Mouse (Mus musculus) ovary, adult 18-20 months (tissue): Measurements from ENCODE around the gene Phox2a.

Source experiments
- DNase-seq: peaks from one replicate; pipeline ENCODE4 v3.0.0; 2022; ENCODE audit warnings: low spot score, mixed read lengths

Phox2a gene

GRCm38 (mm10) chr7:101817861-101818401 is at the start of gene Phox2a:
Phox2a (plus strand) TSS chr7:101818313.
- no peak for DNase-seq

DNA sequence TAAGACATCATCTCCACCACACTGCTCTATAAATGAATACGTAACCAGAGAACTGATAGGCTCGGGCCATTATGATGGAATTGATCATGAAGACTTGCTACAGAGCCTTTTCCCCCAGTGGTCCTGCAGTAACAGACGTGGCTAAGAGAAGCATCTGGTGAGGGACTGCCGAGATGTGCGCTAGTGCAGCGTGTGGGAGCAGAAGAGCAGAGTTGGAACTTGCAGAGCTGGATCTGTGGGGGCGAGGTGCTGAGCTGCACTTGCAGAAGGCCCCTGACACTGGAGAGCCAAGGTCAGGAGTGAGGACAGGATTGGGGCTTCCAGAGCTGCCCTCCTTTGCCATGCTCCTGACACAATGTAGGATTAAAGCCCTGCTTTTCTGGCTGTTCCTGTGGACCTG is 48.1 kb upstream of the Phox2a start:
- no peak for DNase-seq

DNA sequence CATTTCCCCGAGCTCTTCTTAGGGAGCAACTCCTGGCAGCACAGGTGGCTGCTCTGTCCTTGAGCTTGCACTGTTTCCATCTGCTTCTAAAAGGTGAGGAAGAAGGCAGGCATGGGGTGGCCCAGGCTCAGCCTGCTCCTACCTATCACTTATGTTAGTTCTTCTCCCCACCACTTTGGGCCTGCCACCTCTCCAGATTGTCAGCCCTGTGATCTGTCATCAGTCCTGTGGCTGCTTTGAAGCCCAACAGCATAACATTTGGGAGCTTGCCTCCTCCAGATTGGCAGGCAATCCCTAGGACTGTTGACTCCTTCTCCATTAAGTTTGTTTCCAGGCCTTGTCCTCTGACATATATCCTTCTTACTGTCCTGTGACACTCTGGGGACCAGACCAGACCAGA is 46.5 kb upstream of the Phox2a start:
- no peak for DNase-seq

- DNase-seq = no peak
Observed at GRCm38 (mm10) chr7:101772687-101773086, 45.4 kb upstream of the Phox2a start.

- DNase-seq = no peak
Observed at GRCm38 (mm10) chr7:101777053-101777452, 41.1 kb upstream of the Phox2a start.

GRCm38 (mm10) chr7:101820295-101821030 is 2.4 kb downstream of the Phox2a start:
- DNase-seq = no peak

- DNase-seq = peak; percentile 64
Observed at GRCm38 (mm10) chr7:101821571-101822501, 3.7 kb downstream of the Phox2a start.

- no peak for DNase-seq
Observed at GRCm38 (mm10) chr7:101822836-101823757, 5.0 kb downstream of the Phox2a start.

DNA sequence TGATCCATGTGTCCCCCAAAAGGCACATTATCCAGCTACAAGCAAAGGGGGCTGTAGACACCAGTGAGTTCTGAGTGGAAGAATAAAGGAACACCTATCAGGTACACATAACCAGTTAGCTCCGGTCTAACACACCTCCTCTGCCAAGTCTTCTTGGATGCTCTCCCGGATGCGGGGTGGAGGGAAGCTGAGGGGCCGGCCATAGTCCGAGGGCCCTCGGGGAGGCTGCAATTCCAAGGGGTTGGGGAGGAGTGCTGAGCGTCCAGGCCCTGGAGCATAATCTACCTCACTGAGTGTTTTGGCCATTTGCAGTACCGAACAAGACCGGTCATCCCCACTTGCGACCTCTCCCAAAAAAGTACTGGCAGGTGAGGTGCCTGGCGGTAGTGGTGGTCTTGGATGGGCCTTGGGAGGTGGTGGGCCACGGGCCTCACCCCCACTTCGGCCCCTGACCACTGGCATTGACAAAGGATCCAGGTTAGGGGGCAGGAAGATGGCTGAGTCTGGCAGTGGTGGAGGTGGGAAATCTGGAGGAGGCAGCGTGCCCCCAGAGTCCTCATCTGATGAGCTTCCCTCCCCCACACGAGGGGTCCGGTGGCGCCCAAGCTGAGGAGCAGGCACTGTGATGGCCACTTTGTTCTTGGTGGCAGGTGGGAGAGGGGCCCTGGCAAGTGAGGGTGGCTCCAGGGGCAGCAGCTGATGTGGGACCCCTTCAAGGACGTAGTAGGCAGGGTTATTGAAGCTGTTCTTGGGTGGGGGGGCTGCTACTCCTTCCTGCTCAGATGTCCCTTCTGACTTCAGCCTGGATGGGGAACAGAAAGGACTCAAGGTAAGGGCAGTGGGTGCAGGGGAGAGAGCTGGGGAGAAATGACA is 5.9 kb downstream of the Phox2a start:
- no peak for DNase-seq

DNA sequence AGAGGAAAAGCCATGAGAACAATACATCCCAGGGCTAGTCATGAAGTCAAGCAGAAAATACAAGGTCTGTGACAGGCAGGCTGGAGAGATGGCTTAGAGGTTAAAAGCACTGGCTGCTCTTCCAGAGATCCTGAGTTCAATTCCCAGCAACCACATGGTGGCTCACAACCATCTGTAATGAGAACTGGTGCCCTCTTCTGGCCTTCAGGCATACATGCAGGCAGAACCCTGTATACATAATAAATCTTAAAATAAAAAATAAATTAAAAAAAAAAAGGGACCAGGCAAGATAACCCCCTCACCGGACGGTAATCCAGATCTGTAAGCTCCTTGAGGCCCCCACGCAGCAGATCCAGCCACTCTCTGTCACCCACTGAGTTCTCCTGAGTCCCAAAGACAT is 12.3 kb downstream of the Phox2a start:
- no peak for DNase-seq

- DNase-seq = no peak
Observed at GRCm38 (mm10) chr7:101831437-101831836, 13.3 kb downstream of the Phox2a start.

- DNase-seq = no peak
Observed at GRCm38 (mm10) chr7:101832372-101832771, 14.3 kb downstream of the Phox2a start.

- DNase-seq = no peak
Observed at GRCm38 (mm10) chr7:101833352-101833751, 15.2 kb downstream of the Phox2a start.

GRCm38 (mm10) chr7:101833916-101834584 is 15.9 kb downstream of the Phox2a start:
- DNase-seq = no peak

- no peak for DNase-seq
Observed at GRCm38 (mm10) chr7:101834903-101835302, 16.8 kb downstream of the Phox2a start.

DNA sequence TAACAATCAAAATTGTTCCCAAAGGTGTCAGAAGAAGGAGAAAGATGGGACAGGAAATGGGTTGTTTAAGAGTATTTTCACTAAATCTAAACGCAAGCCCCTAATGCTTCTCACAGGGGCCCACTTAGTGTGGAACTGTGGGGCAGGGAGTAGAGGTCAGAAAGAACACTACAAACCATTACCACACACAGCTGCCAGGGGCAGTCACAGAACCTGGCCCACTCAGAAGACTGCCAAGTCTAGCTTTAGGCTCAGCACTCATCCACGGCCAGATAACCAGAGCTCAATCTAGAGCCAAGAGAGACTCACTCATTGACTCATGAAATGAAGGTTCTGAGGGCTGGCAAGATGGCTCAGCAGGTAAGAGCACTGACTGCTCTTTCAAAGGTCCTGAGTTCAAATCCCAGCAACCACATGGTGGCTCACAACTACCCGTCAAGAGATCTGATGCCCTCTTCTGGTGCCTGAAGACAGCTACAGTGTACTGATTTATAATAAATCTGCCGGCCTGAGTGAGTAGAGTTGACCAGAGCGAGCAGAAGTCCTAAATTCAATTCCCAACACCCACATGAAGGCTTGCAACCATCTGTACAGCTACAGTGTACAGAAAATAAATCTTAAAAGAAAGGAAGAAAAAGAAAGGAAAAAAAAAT is 17.5 kb downstream of the Phox2a start:
- no peak for DNase-seq

GRCm38 (mm10) chr7:101836271-101837153 is 18.4 kb downstream of the Phox2a start:
- DNase-seq = peak; percentile 50

- DNase-seq = no peak
Observed at GRCm38 (mm10) chr7:101837154-101837605, 19.1 kb downstream of the Phox2a start.
